Comparison of ENCODE assay signal across 7 mouse cellular contexts in the genomic region with DNA sequence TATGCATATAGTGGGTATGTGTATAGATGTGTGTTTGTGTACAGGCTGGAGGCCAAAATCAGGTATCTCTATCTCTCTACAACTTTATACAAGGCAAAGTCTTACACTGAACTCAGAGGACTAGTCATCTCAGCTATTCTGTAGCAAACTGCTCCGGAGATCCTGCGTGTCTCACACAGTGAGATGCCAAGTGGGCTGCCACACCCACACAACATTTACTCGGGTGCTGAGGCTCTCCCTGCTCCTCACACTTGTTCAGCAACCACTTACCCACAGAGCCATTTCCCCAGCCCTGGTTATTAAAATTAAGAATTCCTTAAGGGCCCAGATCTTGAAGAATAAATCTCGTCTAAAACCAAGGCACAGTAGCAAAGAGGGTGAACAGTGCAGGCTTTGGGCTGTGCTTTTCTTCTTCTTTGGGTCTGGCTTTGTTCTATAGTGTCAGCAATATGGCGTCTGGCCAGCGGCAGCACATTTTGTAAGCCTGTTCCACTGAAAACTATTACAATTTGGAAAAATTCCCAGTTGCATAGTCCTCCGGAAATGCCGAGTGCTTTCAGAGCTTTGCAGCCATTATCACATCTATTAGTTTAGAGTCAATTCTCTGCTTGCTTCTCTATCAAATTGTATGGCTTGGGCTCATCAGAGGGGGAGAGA. TPM values are rescaled to one million over a fixed set of nuclear protein-coding genes. Genes with fewer than 3 reads are reported as not detected.
A peak's percentile ranks its signal among the peaks of the same experiment; 100 is the strongest.
DNase-seq lines count a peak whose midpoint lies in the region; ATAC-seq lines count a peak whose summit lies in the region.

No protein-coding gene starts in this region.

- DNase-seq in kidney, postnatal 10 days: peak; percentile 75
- no peak for DNase-seq in kidney, adult 11 months
- DNase-seq in brain, adult 2 months (ENCODE audit: low read depth, low spot score): peak; percentile 63
- DNase-seq in layer of hippocampus, postnatal 14 days (ENCODE audit: low spot score in 2 of 2): peak; percentile 38 to 65
- no peak for DNase-seq in thymus, postnatal 4 days

- ATAC-seq in frontal cortex, adult (ENCODE audit: low TSS enrichment): peak; percentile 93
- ATAC-seq in CD4-positive, CD25-positive, alpha-beta regulatory T cell, adult 4 months: no peak

RNA-seq across cellular contexts. Expression of gene Gsap, which starts 17.2 kb away (rescaled TPM):
- 1 to 10 TPM; 8.5 to 8.9 TPM for total RNA-seq in layer of hippocampus, postnatal 14 days (2021)
- 10 to 100 TPM; 36.4 to 48.7 TPM for polyA plus RNA-seq in CD4-positive, CD25-positive, alpha-beta regulatory T cell, adult 4 months (2017; shearing (Covaris generic))

Comparison
In these comparisons a context has a peak if more than half of its experiments do, and no peak if none do; other contexts are left out.
1. DNase-seq: peak in kidney, postnatal 10 days (single experiment), brain, adult 2 months (single experiment) and layer of hippocampus, postnatal 14 days (2 of 2); none in kidney, adult 11 months (single experiment) and thymus, postnatal 4 days (single experiment).